Mouse (Mus musculus) G1E-ER4 (cell line): ENCODE measurements around the gene Cachd1. TPM values are rescaled to one million over a fixed set of nuclear protein-coding genes. Genes with fewer than 3 reads are reported as not detected.

Experiments
- GATA1 ChIP-seq: IDR thresholded peaks from one replicate; pipeline ENCODE4 v1.8.0; 2012; ENCODE audit warnings: low read length, inconsistent platforms
- polyA plus RNA-seq: library from polyadenylated mRNA; stranded (reverse); fragments of >175 nt; gene quantifications from 2 replicates; pipeline ENCODE4 v1.2.3, GENCODE M21; 2012

Gene Cachd1
- polyA plus RNA-seq, 1 experiment, result 20.0 TPM

DNA sequence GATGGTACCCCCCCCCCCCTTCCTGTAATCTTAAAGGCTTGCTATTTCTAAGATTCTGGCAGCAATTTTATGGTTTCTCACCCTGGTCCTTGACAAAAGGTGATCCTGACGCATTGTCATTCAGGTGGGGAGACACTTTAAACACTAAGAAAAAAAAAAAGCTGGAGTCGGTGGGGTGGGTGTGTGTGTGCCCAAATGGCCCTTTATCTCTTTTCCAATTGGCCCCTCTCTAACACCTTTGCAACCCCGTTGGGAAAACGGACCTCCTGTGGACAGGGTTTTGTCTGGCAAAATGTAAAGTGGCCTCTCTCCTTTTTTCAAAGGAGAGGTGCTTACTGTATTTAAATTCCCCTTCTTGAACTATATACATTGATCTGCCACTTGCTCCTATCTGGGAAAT, 2.5 kb downstream of the Cachd1 start:
- no peak for TF ChIP-seq GATA1

DNA sequence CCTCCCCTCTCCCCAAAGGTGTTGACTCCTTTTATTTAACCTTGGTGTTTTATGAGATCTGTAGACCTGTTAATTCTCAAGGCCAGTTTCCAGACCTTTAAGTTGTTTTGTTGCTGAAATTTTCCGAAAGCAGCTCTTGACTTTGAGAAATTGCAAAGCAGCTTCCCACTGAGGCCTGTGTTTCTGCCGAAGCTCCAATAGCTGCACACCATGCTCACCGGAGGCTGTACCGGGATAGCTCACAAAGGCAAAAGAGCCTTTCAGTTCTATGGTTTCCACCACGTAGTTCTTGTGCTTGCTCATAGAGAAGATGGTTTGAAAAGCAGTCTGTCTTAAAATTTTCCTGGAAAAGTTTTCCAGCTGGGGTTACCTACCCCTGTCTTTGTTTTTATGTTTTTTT, 3.2 kb downstream of the Cachd1 start:
- TF ChIP-seq GATA1, result no peak

DNA sequence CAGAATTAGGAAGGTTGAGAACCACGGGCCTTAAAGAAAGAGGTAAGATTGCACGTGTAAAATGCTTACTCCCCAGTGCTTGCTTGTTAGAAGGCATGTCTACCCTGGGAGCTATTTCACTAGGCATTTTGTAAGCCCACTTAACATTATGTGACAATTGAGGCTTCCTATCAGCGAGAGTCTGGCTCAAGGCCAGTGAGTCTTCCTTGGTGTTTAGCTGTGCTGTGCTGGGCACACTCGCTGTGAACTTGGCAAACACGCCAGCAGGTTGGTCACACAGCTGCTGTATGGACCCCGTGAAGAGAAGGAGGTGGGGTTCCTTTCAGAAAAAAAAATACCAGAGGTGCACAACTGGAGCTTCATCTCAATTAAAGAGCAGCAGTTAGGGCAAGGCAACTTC, 4.4 kb downstream of the Cachd1 start:
- no peak for TF ChIP-seq GATA1

DNA sequence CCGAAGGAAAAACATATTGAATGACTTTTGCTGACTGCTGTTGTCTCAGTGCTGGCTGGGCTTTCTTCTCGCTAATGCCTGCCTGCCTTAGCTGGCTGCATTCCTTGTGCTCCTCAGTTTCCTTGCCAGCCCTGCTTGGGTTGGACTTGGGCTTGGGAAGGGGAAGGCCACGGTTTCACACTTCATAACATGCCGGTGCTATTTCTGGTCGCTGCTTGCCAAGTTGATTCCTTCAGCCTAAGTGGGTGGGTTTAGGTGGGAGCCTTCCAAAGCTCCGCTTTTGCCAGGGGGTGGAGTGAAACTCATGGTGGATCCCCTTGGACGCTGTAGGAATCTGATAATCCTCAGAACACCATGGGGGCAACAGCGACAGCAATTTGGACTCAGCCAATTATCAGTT, 5.9 kb downstream of the Cachd1 start:
- no peak for TF ChIP-seq GATA1

DNA sequence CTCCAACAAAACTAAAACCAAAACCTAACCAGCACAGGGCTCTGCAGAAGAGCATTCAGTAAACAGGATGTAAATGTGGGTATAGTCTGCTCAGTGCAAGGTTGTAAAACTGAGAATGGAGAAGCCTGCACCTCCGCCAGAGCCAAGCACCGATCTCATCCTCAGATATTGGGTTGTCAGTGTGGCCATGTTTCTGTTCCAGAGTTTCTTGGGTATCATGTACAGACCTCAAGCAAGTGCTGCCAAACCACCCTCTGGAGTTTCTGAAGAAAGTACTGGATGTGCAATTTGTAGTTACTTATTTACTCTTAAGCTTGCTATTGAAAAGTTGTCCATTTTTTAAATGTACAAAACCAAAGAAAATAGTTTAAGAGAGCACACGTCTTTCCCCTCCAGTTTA, 6.4 kb downstream of the Cachd1 start:
- no peak for TF ChIP-seq GATA1

DNA sequence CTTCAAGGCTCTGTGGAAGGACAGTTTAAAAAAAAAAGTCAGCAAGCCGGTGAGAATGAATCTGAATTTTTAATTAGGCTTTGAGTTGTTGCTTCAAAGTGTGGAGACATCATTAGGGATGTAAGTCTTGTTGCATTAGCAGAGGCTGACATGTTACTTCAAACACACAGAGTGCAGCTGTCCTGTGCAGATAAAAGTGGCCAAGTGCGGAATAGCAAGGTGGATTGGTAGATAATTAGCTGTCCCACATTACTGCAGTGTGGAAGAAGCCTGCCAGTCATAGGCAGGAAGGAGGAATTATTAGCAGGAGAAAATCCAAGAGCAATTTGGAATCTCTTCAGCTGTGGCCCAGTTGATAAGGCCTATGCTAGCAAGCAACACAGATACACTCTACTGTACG, 10.7 kb downstream of the Cachd1 start:
- TF ChIP-seq GATA1, result no peak

DNA sequence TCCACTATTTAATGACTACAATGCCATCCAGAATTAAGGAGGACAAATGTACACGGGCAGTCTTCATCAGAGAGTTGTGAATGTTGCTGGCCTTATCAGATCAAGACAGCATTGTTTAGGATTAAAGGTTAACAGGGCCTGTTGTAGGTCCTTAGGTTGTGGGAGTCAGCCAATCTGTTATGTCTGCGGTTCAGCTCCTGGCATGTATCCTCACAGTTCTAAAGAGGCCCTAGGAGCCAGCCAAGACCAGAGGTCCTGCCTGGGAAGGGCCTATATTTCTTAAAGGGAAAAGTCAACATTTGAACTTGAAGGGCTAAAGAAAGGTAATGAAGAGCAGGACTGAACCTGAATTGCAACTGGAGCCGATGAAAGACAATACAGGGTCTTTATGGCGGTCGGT, 13.7 kb downstream of the Cachd1 start:
- no peak for TF ChIP-seq GATA1

DNA sequence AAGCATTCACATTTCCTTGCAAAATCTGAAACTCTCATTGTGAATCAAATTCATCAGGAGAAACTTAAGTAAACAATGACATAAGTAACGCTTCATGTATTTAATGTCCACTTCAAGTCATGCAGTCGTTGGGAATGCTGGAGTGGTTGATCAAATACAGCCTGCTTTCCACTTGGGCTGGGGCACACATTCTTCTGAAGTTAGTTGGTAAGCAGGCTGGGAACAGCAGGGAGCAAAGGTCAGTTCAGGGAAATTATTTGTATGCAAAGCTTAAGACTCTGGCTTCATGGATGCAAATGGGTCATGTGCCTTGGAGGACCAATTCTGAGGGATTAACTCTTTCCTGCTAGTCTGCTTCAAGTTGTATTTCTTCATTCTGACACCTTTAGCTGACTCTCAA, 16.7 kb downstream of the Cachd1 start:
- TF ChIP-seq GATA1, result no peak

DNA sequence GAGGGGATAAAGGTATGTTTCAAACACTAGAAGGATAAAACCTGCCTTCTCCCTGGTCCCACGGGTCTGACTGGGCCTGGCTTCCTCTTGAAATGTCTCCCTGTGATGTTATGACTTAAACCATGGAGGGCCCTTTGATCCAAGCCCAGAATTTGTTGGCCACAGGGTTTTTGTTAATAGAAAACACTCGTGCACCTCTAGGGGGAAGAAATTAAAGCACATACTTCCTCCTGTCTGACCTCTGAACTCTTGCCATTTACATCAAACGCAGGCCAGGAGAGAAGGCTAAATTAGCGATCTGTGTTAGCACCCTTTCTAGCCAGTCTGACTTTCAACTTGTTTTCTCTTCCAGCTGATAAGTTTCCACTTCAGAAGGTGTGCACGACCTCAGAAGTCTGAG, 19.0 kb downstream of the Cachd1 start:
- TF ChIP-seq GATA1, result no peak

DNA sequence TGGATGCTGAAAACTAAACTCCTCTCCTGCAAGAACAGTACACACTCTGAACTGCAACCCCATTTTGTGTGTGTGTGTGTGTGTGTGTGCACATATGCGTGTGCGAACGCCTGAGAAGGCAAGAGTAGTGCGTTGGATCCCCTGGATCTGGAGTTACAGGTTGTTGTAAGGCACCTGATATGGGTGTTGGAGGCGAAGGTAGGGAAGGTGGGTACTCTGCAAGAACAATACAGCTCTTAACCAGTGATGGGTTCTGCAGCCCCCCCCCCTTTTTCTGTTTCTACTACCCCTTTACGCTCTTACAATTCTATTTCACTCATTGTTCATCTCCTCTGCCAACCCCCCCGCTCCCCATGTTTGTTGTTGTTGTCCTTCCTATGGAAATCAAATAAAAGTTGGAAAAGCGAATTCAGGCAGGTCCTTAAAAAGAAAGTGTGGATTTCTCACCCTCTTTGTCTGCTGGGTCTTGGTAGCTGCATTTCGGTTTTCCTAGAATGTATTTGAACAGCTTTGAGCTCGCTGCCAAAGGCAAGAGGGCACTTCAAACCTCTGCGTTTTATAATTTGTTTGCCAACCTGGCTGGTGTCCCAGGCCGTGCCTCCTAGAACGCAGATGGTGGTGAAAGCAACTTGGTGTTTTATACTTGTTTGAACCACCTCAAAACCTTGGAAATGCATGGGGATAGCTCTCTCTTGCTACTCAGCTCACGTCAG, 24.4 kb downstream of the Cachd1 start:
- no peak for TF ChIP-seq GATA1

DNA sequence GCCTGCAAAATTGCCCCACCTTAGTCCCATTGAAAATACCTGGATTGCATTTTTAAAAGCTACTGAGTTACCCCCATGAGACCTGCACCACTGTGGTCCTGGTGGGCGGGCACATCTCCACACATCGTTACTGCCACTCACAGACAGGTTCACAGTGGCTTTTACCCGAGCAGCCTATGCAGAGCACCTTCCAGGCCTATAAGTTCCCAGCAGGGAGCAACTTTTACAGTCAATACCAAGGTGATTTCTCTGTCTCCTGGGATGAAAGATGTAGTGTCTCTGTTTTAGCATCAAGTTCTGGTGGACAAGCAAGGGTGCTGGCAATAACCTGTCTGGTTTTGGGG, 24.9 kb downstream of the Cachd1 start:
- no peak for TF ChIP-seq GATA1

DNA sequence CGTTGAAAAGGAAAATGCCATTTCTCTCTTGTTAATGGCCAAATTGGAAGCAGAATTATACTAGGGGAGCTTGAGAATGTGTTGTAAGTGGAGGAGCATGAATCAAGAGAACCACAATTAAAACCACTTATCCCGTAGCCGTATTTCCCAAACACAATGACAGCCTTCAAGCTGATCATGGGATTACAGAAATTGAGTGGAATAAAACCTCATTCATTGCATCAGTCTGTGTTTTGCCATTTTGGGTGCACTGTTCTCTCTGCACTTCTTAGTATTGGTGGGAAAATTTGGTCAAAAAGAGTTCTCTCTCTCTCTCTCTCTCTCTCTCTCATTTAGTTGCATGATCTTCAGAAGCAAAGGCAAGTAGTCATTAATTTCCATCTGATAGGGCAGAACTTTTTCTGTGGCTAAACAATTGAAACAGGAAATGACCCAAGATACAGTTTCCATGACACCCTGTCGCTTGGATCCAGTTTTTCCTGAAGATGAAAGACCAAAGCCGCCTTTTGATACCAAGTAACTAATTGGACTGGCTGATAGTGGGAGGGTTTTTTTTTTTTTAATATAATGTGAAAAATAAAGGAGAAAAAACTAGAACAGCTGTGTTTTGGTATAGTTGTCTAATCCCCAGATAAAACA, 34.7 kb downstream of the Cachd1 start:
- TF ChIP-seq GATA1, result no peak

DNA sequence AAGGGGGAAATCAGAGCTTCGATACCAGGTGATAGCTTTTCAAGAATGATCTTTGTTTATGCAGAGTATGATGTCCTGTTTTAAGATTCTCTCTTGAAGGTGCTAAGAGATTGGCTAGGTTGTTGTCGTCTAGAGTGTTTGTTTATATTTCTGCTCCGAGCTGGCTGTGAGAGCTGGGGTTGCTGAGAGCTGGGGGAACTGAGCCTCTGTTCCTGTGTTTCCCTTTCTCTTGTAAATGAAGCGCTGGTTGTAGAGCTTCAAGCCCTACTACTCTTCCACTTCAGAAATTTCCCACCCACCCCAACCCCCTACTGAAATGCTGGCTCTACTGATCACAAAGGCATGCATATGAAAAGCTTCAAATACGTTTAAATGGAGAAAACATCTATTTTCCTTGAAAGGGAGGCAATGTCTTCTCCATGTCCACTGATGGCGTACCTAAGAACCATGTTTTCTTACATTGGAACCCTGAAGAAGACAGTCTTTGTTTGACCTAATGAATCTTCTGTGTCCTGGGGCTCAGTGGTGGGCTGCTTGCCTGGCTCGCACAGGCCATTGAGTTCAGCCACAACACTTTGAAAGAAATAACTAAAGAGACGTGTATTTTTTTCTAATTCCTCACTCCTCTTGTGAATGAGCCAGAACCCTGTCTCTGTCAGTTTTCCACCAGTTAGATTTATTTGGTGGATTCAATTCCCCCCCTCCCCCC, 35.5 kb downstream of the Cachd1 start:
- no peak for TF ChIP-seq GATA1

DNA sequence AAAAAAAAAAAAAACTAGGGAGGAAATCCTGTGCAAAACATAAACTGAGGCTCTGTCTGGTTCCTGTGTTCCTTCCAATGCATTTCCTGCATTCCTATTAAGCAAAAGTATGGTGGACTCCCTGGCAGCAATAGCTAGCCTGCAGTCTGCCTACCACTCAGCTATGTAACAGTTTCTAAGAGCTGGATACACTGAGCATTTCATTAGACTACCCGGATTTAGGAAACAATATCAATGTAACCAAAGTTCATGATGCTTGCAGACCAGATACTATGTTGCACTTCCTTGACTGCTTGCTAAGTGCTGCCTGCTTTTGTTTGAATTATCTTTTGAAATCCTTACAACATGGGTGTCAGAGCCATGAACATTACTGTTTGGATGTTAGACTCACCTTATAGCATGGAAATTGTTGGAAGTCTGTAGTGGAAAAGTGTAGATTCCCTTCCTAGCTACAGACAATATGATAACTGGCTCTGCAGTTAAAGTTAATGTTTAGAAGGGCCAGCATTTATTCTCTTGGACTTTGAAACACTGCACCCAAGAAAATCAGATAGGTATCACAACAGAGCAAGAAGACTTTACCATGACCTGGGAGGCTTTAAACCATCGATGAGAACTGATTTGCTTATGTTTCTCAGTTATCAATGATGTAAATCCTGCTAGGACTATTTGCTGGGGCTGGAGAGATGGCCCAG, 37.4 kb downstream of the Cachd1 start:
- no peak for TF ChIP-seq GATA1

DNA sequence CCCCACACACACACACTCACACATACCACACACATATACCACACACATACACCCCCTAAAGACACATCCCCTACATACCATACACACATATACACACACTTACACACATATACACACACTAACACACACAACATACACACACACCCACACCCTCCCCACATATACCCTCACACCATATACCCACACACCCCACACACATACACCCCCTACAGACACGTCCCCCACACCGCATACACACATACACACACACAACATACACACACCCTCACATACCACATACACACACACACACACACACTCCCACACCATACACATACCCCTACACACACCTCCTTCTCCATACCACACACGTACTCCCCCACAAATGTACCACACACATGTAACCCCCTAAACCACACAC, 42.8 kb downstream of the Cachd1 start:
- no peak for TF ChIP-seq GATA1

DNA sequence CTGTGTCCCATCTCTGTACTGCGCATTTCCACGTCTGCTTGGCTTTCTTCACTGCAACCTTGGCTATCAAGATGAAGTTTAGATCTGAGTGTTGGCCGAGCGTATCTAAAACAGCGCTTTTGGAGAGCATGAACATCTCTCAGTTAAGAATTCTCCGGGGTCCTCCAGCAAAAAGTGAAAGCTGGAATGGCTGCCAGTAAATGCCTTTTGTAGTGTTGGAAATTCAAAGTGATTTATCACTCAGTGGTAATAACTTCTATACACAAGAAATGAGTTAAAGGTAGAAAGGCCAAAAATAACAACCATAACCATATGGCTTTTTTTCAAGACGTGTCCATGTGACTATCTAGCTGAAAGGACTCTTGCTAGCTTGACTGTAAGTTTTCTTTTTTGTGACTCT, 46.1 kb downstream of the Cachd1 start:
- no peak for TF ChIP-seq GATA1
